Mouse (Mus musculus) kidney, postnatal 10 days (tissue): ENCODE measurements around the gene Sec11a.
"Not testable (repeated sequence)": the region's sequence is repeated elsewhere in the genome, so short reads cannot be mapped to it uniquely, and the experiment has no call there.

Experiments
- DNase-seq: peaks from one replicate; pipeline ENCODE4 v3.0.0; 2021; ENCODE audit warnings: mixed read lengths

Gene Sec11a

DNA sequence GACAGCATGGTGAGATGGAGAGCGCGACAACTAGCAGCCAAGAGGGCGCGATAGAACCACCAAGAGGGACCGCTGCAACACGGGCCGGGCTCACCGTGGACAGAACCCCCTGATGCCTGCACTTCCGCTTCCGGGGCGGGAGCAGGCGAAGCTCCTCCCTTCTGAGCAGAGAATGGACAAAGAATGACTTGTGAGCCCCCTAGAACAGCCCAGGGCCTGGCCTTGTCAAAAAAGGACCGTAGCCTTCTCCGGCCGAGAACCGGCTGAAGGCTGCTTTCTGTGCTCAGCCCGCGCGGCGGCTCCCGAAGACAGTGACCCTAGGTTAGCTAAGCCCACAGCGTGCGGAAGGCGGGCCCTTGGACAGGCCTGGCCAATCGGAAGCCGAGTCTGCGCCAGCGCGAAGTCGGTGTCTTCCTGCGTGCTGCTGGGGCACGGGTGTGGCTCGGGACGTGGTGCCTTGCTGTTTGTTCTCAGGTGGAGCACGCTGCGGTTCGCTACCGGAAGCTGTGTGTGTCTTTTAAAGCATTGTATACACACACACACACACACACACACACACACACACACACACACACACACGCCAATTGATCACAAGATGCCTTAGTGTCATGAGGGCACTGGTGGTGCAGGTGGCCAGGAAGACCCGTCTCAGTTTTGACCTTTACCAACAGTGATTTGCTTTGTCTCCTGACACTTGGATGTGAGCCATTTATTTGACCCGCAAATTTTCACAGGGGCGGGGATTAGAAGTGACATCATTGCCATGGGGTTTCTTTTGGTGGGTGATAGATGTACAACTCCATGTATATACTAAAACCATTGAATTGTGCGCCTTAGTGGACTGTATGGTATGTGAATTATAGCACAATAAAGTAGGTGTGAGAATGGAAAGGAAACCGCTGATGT is at the start of gene Sec11a:
TSS of gene Sec11a (minus strand) at position 336 of the 906 bp plus-strand sequence.
- peak; percentile 96 for DNase-seq

DNA sequence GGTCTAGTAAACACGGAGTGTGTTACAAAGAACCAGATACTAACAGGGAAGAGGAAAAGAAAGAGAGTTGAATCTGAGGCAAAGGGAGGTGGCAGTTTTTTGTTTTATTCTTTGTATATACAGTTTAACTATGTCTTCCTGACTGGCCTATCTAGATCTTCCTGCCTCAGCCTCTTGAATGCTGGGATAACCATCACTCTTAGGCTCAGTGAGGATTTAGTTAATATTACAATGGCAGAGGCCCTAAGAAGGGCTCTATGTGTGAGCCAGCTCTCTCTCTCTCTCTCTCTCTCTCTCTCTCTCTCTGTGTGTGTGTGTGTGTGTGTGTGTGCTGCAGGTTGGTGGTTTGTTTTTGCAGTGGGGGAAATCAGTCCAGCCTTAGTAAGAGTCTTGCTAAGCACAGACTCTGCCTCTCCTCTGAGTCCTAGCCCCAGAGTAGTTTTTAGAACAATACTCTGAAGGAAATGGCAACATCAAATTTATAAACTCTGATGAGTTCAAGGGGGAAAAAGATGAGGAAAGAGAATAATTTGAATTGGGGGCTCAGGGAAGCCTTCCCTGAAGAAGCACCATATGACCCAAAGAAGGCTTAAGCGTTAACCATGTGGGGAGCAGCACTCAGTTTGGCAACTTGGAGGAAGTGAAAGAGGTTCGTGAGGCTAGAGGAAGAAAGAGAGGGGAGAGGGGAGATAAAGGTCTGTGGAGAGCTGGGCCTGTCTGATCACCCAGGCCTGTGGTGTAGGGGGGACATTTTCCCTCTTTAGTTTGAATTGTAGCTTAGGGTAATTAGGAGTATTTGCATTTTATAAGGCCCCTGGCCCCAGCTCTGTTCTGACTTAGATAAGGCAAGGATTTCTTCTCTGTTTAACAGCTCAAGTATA is 47.9 kb upstream of the Sec11a start:
- no peak for DNase-seq

DNA sequence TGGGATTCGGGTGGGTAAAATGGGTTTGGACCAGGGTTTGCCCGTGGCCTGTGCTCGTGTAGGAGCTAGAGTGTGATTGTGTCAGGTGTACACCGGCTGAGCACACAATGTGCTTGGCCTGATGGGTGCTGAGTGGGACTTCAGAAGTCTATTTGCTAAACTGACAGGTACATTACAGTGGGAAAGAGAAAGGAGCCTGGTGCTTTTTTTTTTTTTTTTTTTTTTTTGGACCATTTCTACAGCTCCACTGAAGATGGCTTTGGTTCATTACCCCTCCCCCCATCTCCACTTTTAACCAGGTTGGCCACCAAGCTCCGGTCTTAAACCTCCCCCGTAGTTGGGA is 47.1 kb upstream of the Sec11a start:
- DNase-seq: no peak

DNA sequence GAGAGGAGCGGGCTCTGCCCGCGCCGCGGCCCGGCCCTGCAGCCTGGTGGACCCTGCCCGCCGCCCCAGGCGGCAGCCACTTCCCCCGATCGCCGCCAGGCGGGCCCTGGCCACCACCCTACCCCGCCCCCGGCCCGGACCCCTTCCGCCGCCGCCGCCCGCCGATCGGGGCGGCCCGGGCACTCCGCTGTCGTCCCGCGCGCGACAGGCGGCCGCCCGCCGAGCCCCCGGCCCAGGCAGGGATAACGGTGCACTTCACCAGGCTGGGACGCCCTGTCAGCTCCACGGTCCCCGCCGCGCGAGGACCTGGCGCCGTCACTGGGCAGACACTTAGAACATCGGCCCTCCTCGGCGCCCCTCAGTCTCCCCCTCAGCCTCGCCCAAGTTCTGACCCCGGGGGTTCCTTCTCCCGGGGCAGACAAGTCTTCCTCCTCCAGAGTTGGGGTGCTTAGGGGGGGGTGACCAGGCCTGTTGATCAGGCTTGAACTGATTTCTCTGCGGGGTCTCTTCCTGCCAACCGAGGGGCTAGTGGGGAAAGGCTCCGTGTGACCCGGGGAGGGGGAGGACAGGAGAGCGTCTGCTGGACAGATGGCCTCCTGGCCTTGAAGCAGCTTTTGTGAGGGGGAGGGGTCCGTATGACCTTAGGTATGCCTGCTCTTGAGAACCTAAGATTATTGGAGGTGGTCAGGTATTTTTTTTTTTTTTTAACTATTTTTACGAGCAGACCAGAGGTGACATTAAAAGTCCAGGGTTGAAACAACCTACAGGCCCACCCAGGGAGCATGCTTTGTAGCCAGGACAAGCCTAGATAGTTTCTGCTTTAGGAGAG is 46.5 kb upstream of the Sec11a start:
- peak; percentile 20 for DNase-seq

DNA sequence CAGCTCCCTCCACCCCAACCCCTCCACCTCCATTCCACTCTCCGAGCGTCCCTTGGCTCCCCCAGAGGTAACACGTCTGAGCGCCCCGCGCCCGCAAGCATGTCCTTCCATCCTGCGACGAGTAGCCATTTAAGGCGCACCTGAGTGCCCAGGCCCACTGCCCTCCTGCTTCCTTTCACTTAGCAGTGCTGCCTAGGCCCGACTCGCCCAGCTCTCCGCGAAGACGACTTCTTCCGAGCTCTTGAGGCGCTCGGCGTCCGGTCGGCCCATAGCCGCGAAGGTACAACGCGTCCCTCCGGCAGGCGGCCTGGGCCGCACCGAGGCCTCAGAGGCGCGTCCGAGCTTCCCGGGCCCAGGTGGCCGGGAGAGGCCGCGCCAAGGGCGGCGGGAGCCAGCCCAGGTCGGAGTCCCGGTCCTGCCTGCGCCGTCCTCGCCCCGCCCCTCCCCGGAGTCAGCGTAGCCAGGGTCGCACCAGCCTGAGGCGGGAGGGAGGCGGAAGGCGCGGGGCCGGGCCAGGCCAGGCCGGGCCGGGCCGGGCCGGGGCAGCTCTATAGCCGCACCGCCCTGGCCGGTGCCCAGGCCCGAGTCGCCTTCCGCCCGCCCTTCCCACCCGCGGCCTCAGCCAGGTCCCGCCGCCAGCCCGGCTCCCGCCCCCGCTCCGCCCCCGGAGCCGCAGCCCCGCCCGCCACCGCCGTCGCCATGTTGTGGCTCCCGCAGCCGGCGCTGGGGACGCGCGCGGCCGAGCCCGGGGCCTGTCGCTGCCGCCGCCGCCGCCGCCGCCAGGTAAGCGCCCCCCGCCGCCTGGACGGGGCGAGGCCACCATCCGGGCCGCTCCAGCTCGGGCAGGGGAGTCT is 45.6 kb upstream of the Sec11a start, which contains the start of gene Zfp592:
TSS of gene Zfp592 (plus strand) at position 702 of the 854 bp plus-strand sequence.
- peak; percentile 94 for DNase-seq

DNA sequence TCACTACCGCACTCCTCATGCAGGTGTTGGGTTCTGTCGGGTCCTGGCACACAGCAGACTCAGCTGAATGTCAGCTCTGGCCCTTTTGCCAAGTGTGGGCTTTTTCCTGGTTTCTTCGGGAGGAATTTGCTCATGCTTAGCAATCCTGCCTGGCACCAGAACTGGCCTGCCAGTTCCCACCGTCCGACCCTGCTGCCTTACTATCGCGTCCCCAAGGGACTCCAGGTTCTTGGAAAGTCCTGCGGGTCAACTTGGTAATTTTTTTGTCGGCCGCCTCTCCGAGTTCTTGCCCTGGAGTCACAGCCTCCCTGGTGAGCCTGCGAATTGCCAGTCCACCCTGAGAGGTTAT is 45.0 kb upstream of the Sec11a start:
- peak; percentile 58 for DNase-seq

DNA sequence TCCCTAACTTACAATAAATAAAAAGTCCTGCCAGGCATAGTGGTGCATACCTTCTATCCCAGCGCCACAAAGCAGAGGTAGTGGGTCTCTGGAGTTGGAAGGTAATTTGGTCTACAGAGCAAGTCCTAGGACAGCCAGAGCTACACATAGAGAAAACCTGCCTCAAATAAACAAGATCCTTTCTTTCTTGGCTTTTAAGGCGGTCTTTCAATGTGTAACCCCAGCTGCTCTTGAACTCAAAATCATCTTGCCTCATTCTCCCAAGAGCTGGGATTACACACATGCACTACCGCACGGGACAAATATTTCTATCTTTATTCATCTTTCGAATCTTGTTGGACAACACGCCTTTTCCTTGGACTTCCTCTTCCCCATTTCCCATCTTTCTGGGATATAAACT is 44.5 kb upstream of the Sec11a start:
- DNase-seq: no peak

DNA sequence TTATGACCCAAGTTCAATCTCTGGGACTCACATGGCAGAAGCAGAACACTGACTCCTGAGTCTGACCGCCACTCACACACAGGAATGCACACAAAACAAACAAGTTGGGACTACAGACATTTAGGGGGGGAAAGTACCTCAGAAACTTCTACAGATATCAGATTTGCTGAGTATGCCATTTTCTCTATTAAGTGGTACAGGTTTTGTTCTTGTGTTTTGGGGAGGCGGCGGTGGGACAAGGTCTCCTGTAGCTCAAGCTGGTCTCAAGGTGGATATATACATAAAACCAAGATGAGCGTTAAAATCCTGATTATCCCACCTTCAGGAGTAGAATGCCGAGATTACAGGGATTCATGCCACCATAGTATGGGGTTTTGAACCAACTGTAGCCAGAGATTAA is 44.0 kb upstream of the Sec11a start:
- DNase-seq: no peak

DNA sequence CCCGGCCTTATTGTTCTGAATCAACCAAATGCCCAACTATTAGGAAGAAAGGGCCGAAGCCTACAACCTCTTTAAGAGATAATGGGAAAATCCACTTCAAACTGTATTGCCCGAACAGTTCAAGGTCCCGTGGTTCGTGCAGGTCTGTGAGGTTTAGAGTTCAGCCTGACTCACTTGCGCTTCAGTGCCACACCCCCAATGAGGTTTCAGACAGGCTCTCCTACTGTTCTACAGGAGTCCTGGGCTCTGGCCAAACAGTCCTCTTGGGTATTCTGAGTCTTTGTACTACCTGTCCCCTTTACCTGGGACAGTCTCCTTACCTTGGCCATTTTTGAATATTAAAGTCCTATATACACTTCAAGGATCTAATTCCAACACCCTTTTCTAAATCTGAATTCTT is 42.7 kb upstream of the Sec11a start:
- no peak for DNase-seq

DNA sequence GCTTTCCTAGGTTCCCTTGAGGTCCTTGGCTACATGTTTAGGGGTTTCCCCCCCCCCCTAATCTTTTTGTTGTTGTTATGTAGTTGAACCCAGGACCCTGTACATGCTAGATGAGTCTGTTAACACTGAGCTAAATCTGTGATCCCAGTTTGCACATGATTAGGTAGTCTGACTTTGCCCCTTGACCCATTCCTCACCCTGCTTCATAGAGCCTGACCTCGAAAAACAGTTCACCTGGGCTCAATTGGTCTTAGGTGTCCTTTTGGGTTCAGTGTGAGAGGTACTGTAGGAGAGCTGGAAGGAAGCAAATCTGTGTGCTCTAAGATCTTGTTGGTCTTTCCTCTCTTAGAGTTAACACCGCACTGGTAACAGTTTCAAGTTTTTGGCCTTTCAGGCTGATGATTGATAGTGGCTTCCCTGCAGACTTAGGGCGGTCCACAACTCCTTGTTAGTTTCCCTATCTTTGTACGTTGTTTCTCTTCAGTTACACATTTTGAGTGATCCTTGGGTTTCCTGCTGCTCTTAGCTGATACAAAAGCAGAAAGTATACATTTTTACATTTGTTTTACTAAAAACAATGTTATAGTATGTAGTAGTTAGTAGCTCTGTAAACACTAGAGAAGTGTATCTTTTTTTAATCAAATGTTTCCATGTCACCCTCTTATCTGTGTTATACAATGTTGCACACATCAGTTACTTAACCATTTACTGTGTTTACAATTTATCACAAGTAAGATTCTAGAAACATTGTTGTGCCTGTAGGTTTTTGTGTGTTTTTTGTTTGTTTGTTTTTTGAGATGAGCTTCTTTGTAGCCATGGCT is 40.4 kb upstream of the Sec11a start:
- no peak for DNase-seq

DNA sequence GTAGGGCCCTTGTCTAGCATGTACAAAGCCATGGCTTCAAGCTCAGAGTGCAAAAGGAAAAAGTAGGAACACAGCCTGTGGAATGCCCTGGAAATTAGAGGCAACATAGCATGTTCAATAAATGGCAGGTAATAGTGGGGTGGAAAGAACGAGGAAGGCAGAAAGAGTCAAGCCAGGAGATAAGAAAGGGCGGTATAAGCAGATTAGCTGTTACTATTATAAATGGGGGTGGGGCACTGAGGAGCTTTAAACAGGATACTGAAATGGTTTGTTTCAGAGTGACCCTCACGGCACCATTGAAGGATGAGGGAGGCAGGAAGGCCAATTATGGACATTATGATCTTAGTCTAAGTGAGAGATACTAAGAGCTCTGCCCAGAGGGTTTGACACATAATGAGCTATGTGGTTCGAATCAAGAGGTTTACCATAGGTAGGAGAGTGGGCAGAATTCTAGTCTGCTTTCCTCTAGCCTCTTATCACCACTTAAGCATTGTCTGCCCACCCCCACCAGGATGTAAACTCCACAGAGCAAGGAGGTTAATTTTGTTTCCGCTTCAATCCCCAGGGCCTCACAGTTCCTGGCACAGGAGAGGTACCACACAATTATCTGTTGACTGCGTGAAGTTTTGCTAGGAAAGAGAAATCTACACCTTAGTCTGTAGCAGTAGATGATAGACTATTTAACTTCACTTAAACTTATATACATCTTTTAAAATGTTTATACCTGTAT is 39.0 kb upstream of the Sec11a start:
- DNase-seq: peak; percentile 24

DNA sequence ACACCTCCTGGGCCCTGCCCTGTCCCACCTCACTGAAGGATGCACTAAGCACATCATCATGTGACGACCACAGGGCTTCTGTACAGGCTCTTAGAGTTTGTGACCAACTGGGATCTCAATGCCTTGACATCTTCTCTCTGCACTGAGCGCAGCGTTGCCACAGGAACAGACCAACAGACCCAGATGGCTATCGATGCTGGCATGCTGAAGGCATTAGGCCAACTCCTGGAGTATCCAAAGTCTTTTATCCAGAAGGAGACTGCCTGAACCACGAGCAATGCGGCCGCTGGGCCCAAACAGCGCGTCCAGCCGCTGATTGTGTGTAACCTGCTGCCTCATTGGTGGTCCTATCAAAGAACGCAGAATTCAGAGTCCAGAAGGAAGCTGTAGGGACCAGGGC is 33.0 kb upstream of the Sec11a start:
- no peak for DNase-seq

DNA sequence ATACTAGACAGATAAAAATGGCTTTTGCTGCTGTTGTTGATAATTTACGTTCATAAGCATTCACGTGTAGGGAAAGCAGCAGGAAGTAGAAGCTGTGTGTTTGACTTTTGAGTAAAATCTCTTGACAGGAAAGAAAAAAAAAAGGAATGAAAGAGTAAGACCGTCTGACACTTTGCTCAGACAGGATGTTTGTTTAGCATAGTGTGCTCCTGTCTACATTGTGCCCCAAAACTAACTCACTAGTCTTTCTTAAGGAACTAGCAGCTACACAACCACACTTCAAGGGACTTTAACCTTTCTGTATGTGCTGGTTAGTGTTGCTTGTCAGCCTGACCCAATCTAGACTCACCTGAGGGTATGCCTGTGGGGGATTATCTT is 26.0 kb upstream of the Sec11a start:
- DNase-seq: not testable (repeated sequence)

DNA sequence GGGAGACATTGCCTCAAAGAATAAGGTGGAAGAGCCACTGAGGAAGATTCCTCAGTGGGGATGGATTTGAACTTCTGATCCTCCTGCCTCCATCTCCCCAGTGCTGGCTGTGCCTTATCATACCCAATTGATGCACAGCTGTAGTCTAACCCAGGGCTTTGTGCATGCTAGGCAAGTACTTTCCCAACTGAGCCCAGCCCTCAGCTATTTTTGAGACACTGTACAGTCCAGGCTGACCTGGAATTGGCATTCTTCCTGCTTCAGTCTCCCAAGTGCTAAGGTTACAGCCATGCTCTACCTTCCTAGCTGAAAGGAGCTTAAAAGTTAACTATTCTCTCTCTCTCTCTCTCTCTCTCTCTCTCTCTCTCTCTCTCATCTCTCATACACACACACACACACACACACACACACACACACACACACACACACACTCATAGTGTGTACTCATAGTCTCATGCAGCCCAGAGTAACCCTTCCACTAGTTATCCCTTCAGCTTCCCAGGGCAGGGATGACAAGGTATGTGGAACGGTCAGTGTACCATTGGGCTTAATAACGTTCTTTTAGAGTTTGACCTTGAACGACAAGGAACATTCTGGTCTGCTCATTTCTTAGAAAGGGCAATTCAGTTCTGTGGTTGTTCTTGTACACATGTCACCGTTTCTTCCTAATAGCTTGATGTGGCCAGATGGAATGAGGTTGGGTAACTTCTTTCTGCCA is 25.5 kb upstream of the Sec11a start:
- not testable (repeated sequence) for DNase-seq

DNA sequence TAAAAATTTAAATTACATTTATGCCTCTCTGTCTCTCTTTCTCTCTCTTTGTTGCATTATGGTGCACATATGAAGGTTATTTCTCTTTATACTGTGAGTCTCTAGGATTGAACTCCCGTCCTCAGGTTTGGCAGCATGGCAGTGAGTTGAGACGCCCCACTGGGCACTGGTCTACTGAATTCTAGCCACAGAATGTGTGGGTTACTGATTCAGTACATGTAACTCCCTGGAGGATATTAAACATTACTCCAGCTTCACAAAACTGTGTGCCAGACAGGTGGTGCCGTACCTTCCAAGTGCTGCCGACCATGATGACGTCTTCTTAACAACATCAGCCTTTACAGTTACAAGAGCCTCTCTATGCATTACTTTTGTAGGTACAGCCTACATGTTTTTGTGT is 24.5 kb upstream of the Sec11a start:
- DNase-seq: no peak

DNA sequence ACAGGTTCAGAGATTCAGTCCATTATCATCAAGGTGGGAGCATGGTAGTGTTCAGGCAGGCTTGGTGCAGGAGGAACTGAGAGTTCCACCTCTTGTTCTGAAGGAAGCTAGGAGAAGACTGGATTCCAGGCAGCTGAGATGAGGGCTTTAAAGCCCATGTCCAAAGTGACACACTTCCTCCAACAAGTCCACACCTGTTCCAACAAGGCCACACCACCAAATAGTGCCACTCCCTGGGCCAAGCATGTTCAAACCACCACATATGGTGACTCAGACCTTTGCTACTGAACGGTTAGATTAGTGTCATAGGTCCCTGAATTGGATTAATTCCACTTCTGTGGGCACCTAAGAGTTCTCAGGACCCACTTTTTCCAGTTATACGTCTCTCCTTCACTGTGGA is 23.8 kb upstream of the Sec11a start:
- DNase-seq: no peak

DNA sequence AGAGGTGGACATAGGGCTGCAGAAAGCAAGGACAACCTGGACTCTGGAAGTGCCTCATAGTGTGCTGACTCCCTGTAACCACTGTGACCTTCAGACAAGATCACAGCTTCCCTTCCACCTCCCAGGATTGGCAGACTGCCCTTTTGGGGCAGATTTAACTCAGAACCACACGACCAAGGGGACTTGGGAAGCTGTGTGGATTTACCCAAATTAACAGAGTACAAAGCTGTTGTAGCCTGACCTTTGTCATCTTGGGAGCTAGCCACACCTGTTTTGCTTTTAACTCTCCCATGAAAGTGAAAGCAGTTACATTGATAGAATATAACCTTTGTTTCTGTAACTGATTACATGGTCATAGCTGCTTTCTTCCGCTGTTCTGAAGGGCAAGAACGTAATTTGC is 23.3 kb upstream of the Sec11a start:
- DNase-seq: peak; percentile 50

DNA sequence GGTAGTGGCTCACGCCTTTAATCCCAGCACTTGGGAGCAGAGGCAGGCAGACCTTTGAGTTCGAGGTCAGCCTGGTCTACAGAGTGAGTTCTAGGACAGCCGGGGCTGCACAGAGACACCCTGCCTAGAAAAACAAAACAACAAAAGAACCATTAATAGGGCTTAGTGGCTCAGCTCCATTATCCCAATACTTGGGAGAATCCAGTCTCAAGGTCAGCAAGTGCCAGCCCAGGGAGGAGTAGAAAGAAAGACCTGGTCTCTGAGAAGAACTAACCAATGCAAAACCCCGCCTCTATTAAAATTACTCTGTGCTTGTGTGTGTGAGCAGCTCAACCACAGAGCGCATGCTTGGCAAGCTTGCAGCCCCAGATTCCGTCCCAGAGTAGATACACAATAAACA is 15.2 kb upstream of the Sec11a start:
- DNase-seq: no peak

DNA sequence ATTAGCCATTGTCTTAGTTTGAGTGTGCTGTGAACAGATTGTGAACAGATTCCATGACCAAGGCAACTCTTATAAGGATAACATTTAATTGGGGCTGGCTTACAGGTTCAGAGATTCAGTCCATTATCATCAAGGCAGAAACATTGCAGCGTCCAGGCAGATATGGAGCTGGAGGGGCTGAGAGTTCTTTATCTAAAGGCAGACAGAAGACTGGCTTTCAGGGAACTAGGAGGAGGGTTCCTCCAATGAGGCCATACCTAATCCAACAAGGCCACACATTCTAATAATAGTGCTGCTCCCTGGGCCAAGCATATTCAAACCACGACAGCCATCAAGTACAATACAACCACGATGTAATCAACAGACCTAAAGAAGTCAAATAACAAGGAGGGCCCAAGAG is 11.4 kb upstream of the Sec11a start:
- no peak for DNase-seq

DNA sequence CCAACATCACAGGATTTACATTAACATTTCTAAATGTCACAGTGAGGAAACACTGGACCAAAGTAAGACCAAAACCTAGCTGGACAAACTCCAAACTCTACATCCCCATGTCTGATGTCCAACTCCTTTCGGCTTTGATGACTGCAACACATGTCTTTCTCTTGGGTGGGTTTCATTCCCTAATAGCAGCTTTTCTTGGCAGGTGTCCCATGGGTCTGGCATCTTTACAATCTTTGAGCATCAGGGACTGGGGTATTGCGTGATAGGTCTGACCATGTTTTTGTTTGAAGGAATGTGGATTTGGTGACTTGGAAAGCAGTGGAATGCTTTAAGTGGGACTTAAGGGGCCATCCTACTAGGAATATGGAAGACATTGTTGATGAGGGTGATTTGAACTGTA is 9.3 kb upstream of the Sec11a start:
- no peak for DNase-seq
